Mouse (Mus musculus) cortical plate, adult 2 months (tissue): Measurements from ENCODE around the gene Slc2a1.

Experiments used
- CTCF ChIP-seq: fragments of 200-500 bp; IDR thresholded peaks from 2 replicates; pipeline ENCODE4 v1.5.1; 2011; ENCODE audit warnings: mild to moderate bottlenecking, control low read depth, low read length; ENCODE audit not compliant: insufficient read depth; ENCODE audit errors: extremely low read depth
- POLR2A ChIP-seq: fragments of 200-500 bp; IDR thresholded peaks from 2 replicates; pipeline ENCODE4 v1.6.1; 2011; ENCODE audit warnings: mild to moderate bottlenecking, low read length, control low read depth; ENCODE audit not compliant: insufficient read depth; ENCODE audit errors: extremely low read depth

GRCm38 (mm10) chr4:119127229-119127628 lies 18.7 kb downstream of the Slc2a1 start:
- TF ChIP-seq CTCF (no peak), POLR2A (no peak)
